Mouse (Mus musculus): ENCODE measurements around the gene Yap1. TPM values are rescaled to one million over a fixed set of nuclear protein-coding genes. Genes with fewer than 3 reads are reported as not detected.
A peak's percentile ranks its signal among the peaks of the same experiment; 100 is the strongest.

The Yap1 gene
- polyA plus RNA-seq, 1 experiment: 46.6 TPM

- Histone ChIP-seq H3K4me3 (ENCODE audit: low read depth, low read length) (no peak overlapping the region), H3K27ac (ENCODE audit: insufficient read depth, low read depth, low read length) (no peak overlapping the region), H3K36me3 (ENCODE audit: control insufficient read depth, insufficient read depth, low read length) (no peaks in the 10 kb centered on the region), H3K4me1 (ENCODE audit: control insufficient read depth, insufficient read depth, insufficient read length, low read length) (peaks cover 2% of the 10 kb centered on the region; the same call in 1 of the 2 replicates), H3K27me3 (ENCODE audit: control insufficient read depth, insufficient read depth, low read length) (no peaks in the 10 kb centered on the region)
- 83% methylated on average over 5 of the region's 5 CpGs for WGBS
- TF ChIP-seq POLR2A (IDR thresholded peaks at IDR 0.05; ENCODE audit: low read depth, low read length) (no peak), CTCF (IDR thresholded peaks at IDR 0.05; ENCODE audit: extremely low read depth, insufficient read length, insufficient replicate concordance, low read depth, low read length) (no peak)
These were observed 14.2 kb upstream of the Yap1 start for GRCm38 (mm10) chr9:8018609-8019008.

GRCm38 (mm10) chr9:8017253-8017913 is 13.0 kb upstream of the Yap1 start:
- H3K27ac ChIP-seq (ENCODE audit: insufficient read depth, low read depth, low read length): no peak overlapping the region
- H3K27me3 ChIP-seq (ENCODE audit: control insufficient read depth, insufficient read depth, low read length): no peaks in the 10 kb centered on the region; the same call in 1 of the 2 replicates
- no peak overlapping the region for H3K4me3 ChIP-seq (ENCODE audit: low read depth, low read length)
- peaks cover 2% of the 10 kb centered on the region; the same call in 1 of the 2 replicates for H3K4me1 ChIP-seq (ENCODE audit: control insufficient read depth, insufficient read depth, insufficient read length, low read length)
- H3K36me3 ChIP-seq (ENCODE audit: control insufficient read depth, insufficient read depth, low read length): no peaks in the 10 kb centered on the region
- WGBS: 60% methylated on average over 19 of the region's 20 CpGs
- TF ChIP-seq POLR2A (IDR thresholded peaks at IDR 0.05; ENCODE audit: low read depth, low read length) (no peak), CTCF (IDR thresholded peaks at IDR 0.05; ENCODE audit: extremely low read depth, insufficient read length, insufficient replicate concordance, low read depth, low read length) (no peak)

DNA sequence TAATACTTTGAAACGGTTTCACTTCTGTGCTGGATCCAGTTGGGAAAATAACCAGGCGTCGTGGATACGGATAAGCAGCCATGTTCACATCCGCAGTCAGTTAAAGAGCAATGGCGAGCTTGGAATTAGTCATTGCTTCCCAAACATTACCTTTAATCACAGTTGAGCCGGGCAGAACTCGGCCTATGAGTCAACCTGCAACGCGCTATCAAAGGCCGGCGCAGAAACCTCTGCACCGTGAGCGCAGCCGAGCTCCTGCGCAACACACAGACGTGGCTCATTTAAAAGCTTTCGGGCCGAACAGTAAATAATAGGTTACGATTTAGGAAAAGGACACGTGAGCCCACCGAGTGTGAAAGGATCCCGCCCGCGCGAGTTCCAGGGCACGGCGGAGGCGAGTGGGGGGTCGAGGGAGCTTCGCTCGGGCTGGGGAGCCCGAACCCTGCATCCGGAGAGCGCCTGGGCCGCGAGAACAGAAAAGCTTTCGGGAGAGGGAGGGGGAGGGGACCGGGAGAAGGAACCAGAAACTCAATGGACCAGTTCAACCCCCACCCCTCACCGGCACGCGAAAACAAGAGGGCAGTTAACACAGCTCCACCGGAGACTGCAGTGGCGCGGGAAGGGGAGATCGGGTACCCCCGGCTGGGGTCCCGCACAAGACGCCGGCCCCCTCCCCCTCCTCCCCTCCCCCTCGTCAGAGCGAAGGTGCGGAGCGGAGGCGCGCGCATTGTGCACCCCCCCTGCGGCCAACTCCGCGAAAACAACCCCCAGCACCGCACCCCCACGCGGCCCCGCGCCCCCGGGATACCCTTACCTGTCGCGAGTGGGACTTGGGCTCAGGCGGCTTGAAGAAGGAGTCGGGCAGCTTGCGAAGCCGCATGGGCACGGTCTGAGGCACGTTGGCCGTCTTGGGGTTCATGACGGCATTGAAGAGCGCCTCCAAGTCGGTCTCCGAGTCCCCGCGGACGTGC is 810 bp downstream of the Yap1 start:
- H3K4me3 ChIP-seq (ENCODE audit: low read depth, low read length): peak overlapping the region; percentile 97
- WGBS: 1% methylated on average over 78 of the region's 82 CpGs
- H3K36me3 ChIP-seq (ENCODE audit: control insufficient read depth, insufficient read depth, low read length): peaks cover 12% of the 10 kb centered on the region
- peaks cover 3% of the 10 kb centered on the region; the same call in 1 of the 2 replicates for H3K4me1 ChIP-seq (ENCODE audit: control insufficient read depth, insufficient read depth, insufficient read length, low read length)
- no peaks in the 10 kb centered on the region; the same call in 1 of the 2 replicates for H3K27me3 ChIP-seq (ENCODE audit: control insufficient read depth, insufficient read depth, low read length)
- TF ChIP-seq POLR2A (IDR thresholded peaks at IDR 0.05; ENCODE audit: low read depth, low read length) (peak; percentile 41; the same call in 1 of the 2 replicates), CTCF (IDR thresholded peaks at IDR 0.05; ENCODE audit: extremely low read depth, insufficient read length, insufficient replicate concordance, low read depth, low read length) (no peak)
- H3K27ac ChIP-seq (ENCODE audit: insufficient read depth, low read depth, low read length): peak overlapping the region; percentile 85

GRCm38 (mm10) chr9:8002806-8003205 is 1.6 kb downstream of the Yap1 start:
- peaks cover 3% of the 10 kb centered on the region; the same call in 1 of the 2 replicates for H3K4me1 ChIP-seq (ENCODE audit: control insufficient read depth, insufficient read depth, insufficient read length, low read length)
- TF ChIP-seq CTCF (IDR thresholded peaks at IDR 0.05; ENCODE audit: extremely low read depth, insufficient read length, insufficient replicate concordance, low read depth, low read length) (no peak), POLR2A (IDR thresholded peaks at IDR 0.05; ENCODE audit: low read depth, low read length) (no peak)
- peaks cover 15% of the 10 kb centered on the region for H3K36me3 ChIP-seq (ENCODE audit: control insufficient read depth, insufficient read depth, low read length)
- H3K4me3 ChIP-seq (ENCODE audit: low read depth, low read length): peak overlapping the region; percentile 97
- WGBS: 2% methylated on average over 12 of the region's 12 CpGs
- peak overlapping the region; percentile 85 for H3K27ac ChIP-seq (ENCODE audit: insufficient read depth, low read depth, low read length)
- H3K27me3 ChIP-seq (ENCODE audit: control insufficient read depth, insufficient read depth, low read length): no peaks in the 10 kb centered on the region; the same call in 1 of the 2 replicates

DNA sequence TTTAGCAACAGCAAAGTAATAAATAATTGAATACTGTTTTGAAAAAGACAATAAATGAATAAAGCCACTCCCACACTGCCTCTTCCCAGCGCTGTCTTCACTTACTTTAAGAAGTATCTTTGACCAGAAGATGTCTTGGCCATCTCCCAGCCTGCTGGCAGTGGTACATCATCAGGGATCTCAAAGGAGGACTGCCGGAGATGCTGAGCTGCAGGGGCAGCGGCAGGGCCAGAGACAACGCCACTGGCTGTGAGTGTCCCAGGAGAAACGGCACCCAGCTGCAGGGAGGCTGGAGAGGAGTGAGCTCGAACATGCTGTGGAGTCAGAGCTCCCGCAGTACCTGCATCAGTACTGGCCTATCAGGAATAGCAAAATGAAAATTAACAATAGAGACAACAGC is 3.0 kb downstream of the Yap1 start:
- peaks cover 3% of the 10 kb centered on the region; the same call in 1 of the 2 replicates for H3K4me1 ChIP-seq (ENCODE audit: control insufficient read depth, insufficient read depth, insufficient read length, low read length)
- no peaks in the 10 kb centered on the region; the same call in 1 of the 2 replicates for H3K27me3 ChIP-seq (ENCODE audit: control insufficient read depth, insufficient read depth, low read length)
- H3K36me3 ChIP-seq (ENCODE audit: control insufficient read depth, insufficient read depth, low read length): peaks cover 15% of the 10 kb centered on the region
- H3K4me3 ChIP-seq (ENCODE audit: low read depth, low read length): no peak overlapping the region
- TF ChIP-seq CTCF (IDR thresholded peaks at IDR 0.05; ENCODE audit: extremely low read depth, insufficient read length, insufficient replicate concordance, low read depth, low read length) (no peak), POLR2A (IDR thresholded peaks at IDR 0.05; ENCODE audit: low read depth, low read length) (no peak)
- no peak overlapping the region for H3K27ac ChIP-seq (ENCODE audit: insufficient read depth, low read depth, low read length)
- WGBS: 64% methylated on average over 7 of the region's 7 CpGs

GRCm38 (mm10) chr9:7994275-7994674 is 10.1 kb downstream of the Yap1 start:
- TF ChIP-seq POLR2A (IDR thresholded peaks at IDR 0.05; ENCODE audit: low read depth, low read length) (no peak), CTCF (IDR thresholded peaks at IDR 0.05; ENCODE audit: extremely low read depth, insufficient read length, insufficient replicate concordance, low read depth, low read length) (no peak)
- no peak overlapping the region for H3K27ac ChIP-seq (ENCODE audit: insufficient read depth, low read depth, low read length)
- 82% methylated on average over 5 of the region's 5 CpGs for WGBS
- H3K36me3 ChIP-seq (ENCODE audit: control insufficient read depth, insufficient read depth, low read length): peaks cover 9% of the 10 kb centered on the region
- no peak overlapping the region for H3K4me3 ChIP-seq (ENCODE audit: low read depth, low read length)
- no peaks in the 10 kb centered on the region for H3K27me3 ChIP-seq (ENCODE audit: control insufficient read depth, insufficient read depth, low read length)
- no peaks in the 10 kb centered on the region for H3K4me1 ChIP-seq (ENCODE audit: control insufficient read depth, insufficient read depth, insufficient read length, low read length)

All from small intestine, adult 2 months (tissue).